Mouse (Mus musculus) cerebellum, adult 2 months (tissue): Measurements from ENCODE around the gene Mettl9. TPM values are rescaled to one million over a fixed set of nuclear protein-coding genes. Genes with fewer than 3 reads are reported as not detected.
"Not testable (repeated sequence)": the region's sequence is repeated elsewhere in the genome, so short reads cannot be mapped to it uniquely, and the experiment has no call there.

Experiments used
- DNase-seq, 2 experiments: peaks; one replicate each; pipeline ENCODE4 v3.0.0; 2021
- H3K27ac ChIP-seq: fragments of 200-500 bp; 2 replicates; pipeline ENCODE4 v1.5.1; 2012; ENCODE audit warnings: low read length, control low read depth, inconsistent platforms; ENCODE audit not compliant: insufficient read depth
- H3K27me3 ChIP-seq: fragments of 200-500 bp; 2 replicates; pipeline ENCODE4 v1.6.1; 2012; ENCODE audit warnings: inconsistent platforms, mild to moderate bottlenecking, low read length, moderate library complexity; ENCODE audit not compliant: control insufficient read depth, insufficient read depth
- H3K4me1 ChIP-seq: fragments of 200-500 bp; 2 replicates; pipeline ENCODE4 v1.6.1; 2011; ENCODE audit warnings: low read length; ENCODE audit not compliant: control insufficient read depth, insufficient read depth
- H3K4me3 ChIP-seq: fragments of 200-500 bp; replicated peaks from 2 replicates; pipeline ENCODE3; 2011; ENCODE audit warnings: mild to moderate bottlenecking, low read depth, low read length, control low read depth; ENCODE audit not compliant: insufficient read depth
- CTCF ChIP-seq: fragments of 200-500 bp; IDR thresholded peaks from 2 replicates; pipeline ENCODE4 v1.5.1; 2011; ENCODE audit warnings: low read depth, mild to moderate bottlenecking, control low read depth, low read length, moderate library complexity, borderline replicate concordance; ENCODE audit not compliant: insufficient read depth
- POLR2A ChIP-seq: fragments of 200-500 bp; IDR thresholded peaks from 2 replicates; pipeline ENCODE4 v1.6.1; 2011; ENCODE audit warnings: low read length, control low read depth, borderline replicate concordance; ENCODE audit not compliant: insufficient read depth
- WGBS: fragments of 180-500 bp; shearing (Covaris S2); methylation state at CpG from one replicate; pipeline ENCODE4 v1.1.7; 2018; 5-methylcytosine and 5-hydroxymethylcytosine counted together
- polyA plus RNA-seq: library from polyadenylated mRNA; depleted of rRNA; stranded (reverse); fragments of >200 nt; gene quantifications from 2 replicates; pipeline ENCODE4 v1.2.3, GENCODE M21; 2012

Mettl9 gene
- polyA plus RNA-seq, 1 experiment, result 46.6 TPM

DNA sequence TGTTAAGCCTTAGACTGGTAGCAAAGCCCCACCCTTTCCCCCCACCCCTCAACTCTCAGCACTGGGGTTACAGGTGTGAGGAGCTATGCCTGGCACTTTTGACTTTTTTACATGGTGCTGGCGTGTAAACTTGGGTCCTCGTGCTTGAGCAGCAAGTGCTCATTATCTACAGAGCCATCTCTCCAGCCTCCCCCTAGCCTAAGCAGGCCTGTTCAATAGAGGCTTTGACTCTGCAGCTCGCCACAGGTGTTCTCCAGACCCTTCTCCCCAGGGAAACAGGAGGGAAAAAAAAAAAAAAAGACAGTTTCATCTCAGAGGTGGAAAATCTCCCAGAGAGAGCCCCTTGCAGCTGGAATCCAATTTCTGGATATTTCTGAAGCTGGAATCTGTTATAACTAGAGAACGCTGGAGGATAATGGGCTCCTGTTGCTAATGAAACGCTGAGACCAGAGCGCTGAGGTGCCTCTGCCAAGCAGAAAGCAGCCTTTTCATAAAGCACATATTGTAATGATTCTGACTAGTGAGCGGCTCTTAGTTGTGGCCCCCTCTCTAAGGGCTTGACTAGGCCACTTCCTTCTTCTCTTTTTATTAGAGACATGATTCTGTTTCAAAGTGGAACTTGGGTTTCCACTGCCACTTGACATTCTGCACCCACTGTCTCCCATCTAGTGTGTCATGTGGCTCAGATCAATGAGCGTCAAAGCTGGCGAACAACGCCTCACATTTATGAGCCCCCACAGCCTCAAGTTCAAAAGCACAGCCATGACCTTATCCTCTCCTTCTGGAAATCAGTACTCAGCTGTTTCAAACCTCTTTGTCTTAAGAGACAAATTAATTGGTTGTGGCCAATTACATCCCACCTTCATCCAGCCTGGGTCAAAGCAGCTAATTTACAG, 22.2 kb upstream of the Mettl9 start:
- TF ChIP-seq POLR2A (no peak), CTCF (no peak)
- DNase-seq, result no peak
- Histone ChIP-seq H3K4me1 (no peaks in the 10 kb centered on the region), H3K27me3 (no peaks in the 10 kb centered on the region), H3K4me3 (no peak overlapping the region), H3K27ac (no peak overlapping the region)
- WGBS, result 54% methylated on average over 10 of the region's 10 CpGs

DNA sequence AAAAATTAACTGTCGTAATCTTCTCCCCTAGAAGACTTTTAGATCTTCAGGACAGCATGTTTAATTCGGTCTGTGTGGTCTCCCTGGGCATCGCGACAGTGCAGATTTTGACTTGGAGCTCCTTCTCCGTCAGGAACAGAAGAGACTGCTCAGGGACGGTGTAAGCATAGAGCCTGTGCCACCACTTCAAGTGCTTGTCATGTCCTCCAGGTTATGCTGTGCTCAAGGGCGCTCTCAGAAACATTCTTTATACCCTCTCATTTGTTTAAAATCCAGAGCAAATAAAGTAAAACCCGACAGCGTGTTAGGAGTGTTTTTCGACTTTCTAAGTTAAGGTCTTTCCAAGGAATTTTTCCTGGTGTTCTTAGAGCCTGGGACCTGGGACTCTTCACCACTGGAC, 19.8 kb upstream of the Mettl9 start:
- Histone ChIP-seq H3K27ac (no peak overlapping the region), H3K4me3 (no peak overlapping the region), H3K4me1 (no peaks in the 10 kb centered on the region), H3K27me3 (no peaks in the 10 kb centered on the region)
- no peak for DNase-seq
- WGBS, result 85% methylated on average over 10 of the region's 10 CpGs
- TF ChIP-seq POLR2A, result no peak

DNA sequence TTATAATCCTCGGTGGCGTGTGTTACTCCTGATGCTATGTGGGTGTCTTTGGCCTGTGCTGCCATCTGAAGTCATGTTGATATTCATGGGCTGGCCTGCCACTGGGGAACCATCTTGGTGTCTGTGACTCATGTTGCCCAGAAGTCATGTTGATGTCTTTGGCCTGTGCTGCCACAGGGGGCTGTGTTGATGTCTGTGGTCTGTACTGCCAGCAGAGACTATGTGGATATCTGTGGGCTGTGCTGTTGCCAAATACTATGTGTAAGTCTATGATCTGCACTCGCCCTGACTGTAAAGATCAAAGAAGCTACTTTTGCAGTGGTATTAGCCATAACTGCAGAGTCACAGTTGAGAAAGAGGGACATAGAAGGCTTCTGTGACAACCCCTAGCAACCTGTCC, 15.5 kb upstream of the Mettl9 start:
- Histone ChIP-seq H3K4me1 (no peaks in the 10 kb centered on the region), H3K27ac (no peak overlapping the region), H3K4me3 (no peak overlapping the region), H3K27me3 (no peaks in the 10 kb centered on the region)
- DNase-seq, result no peak
- TF ChIP-seq POLR2A, result no peak
- no peak for TF ChIP-seq CTCF
- 85% methylated on average over 3 of the region's 3 CpGs for WGBS

DNA sequence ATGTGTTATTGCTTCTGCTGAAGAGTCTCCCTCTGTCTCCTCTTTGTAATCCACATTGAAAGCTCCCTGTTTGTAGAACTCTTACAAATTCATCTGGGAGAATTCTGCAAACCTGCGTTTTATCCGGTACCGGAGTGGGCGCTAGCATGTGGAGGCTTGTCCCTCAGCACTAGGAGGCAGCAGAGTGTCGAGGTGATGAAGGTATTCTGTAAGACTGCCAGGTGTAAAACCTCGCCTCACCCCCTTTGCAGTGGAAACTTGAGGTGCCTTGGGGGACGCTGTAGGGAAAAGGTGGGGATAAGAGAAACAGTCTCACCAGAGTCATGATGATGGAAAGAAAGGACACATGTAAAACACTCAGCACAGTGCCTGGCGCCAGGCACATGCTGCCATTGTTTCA, 14.0 kb upstream of the Mettl9 start:
- TF ChIP-seq POLR2A (no peak), CTCF (no peak)
- H3K4me3 ChIP-seq, result no peak overlapping the region
- no peaks in the 10 kb centered on the region for H3K4me1 ChIP-seq
- 42% methylated on average over 8 of the region's 8 CpGs for WGBS
- no peak overlapping the region for H3K27ac ChIP-seq
- no peak for DNase-seq
- no peaks in the 10 kb centered on the region for H3K27me3 ChIP-seq

DNA sequence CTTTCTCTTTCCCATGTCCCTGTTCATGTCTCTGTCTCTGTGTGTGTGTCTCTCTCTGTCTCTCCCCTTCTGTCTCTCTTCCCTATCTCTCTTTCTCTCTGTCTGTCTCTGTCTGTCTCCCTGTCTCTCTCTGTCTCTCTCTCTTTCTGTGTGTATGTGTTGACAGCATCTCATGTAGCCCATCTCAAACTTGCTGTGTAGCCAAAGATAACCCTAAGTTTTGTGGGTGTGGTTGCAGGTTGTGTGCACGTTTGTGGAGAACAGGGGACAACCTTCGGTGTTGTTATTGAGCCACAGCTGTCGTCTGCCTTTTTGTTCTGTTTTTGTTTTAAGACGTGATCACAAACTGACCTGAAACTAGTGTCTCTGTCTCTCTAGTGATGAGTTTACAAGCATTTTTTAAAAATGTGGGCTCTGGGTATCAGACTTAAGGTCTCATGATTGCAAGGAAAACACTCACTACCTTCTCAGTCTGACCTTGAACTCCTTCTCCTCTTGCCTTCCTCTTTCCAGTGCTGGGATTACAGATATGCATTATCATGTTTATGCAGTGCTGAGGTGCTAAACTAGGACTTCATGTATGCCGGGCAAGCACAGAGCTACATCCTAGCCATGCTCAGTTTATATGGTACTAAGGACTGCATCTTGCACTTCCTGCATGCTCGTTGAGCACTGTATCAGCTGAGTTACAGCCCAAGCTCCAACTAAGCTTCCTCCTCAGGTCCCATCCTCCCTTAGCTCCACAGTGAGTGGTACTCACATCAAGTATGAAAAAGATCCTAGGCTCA, 8.8 kb upstream of the Mettl9 start:
- Histone ChIP-seq H3K4me3 (no peak overlapping the region), H3K27me3 (no peaks in the 10 kb centered on the region), H3K4me1 (no peaks in the 10 kb centered on the region), H3K27ac (no peak overlapping the region)
- no peak for DNase-seq
- 78% methylated on average over 6 of the region's 6 CpGs for WGBS
- no peak for TF ChIP-seq CTCF
- no peak for TF ChIP-seq POLR2A

DNA sequence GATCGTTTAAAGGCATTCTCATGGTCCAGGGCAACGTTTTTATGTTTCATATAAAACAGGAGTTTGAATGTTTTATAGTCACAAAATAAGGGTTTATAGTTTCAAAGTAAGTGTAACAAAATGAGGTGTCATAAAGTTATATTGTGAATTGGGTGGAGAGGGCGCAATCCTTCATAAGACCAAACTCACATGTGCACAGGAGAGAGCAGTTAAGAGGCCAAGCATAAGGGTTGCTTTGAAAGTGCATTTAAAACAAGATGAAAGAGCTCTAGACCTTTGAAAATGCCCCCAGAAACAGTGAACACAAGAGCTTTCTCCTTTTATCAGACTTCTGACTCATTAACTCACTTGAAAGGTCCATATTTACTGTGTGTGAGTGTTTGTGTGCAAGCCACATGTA, 7.9 kb upstream of the Mettl9 start:
- WGBS, result 64% methylated on average over 3 of the region's 3 CpGs
- no peak overlapping the region for H3K27ac ChIP-seq
- no peaks in the 10 kb centered on the region for H3K27me3 ChIP-seq
- no peak overlapping the region for H3K4me3 ChIP-seq
- no peaks in the 10 kb centered on the region for H3K4me1 ChIP-seq
- DNase-seq, result no peak
- no peak for TF ChIP-seq CTCF
- TF ChIP-seq POLR2A, result no peak

DNA sequence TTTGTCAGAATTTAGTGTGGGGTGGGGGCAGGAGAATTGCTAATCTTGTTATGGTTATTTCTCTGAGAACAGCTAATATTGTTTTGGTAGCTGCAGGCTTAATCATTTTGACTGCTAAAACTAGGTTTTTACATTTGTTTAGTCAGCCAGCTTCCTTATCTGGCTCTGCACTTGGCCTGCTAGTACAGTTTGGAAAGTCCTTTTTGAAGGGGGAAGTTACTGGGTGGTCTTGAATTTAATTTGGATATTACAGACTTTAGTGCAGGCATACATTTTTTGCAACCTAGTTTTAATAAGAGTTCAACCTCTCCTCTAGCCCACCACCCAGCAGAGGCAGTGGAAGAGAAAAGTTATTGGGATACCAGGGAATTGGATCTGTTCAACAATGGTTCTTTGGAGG, 4.3 kb upstream of the Mettl9 start:
- not testable (repeated sequence) for DNase-seq, H3K4me3 ChIP-seq, H3K4me1 ChIP-seq, H3K27me3 ChIP-seq, H3K27ac ChIP-seq

DNA sequence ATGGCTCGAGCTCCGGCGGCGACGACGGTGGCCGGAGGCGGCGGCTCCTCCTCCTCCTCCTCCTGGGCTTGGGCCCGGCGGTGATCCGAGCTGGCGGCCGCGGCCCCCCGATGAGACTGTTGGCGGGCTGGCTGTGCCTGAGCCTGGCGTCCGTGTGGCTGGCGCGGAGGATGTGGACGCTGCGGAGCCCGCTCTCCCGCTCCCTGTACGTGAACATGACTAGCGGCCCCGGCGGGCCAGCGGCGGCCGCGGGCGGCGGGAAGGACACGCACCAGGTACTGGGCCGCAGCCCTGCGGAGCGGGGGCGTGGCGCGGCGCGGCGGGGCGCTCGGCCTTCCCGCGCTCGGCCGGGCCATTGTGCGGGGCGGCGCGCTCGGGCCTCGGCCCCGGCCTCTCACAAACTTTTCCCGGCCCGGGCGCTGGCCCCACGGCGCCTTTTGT, 476 bp downstream of the Mettl9 start:
- Histone ChIP-seq H3K4me1 (peaks cover 6% of the 10 kb centered on the region; the same call in 1 of the 2 replicates), H3K4me3 (peak overlapping the region; percentile 85), H3K27me3 (no peaks in the 10 kb centered on the region), H3K27ac (peak overlapping the region; percentile 93)
- peak; percentile 81 to 89 for DNase-seq
- TF ChIP-seq POLR2A, result no peak
- TF ChIP-seq CTCF, result no peak
- under 1% methylated on average over 62 of the region's 63 CpGs for WGBS
